Mouse (Mus musculus) ovary, postnatal 10 days (tissue): Measurements from ENCODE around the gene Slc4a1.

Experiments
- DNase-seq: peaks from one replicate; pipeline ENCODE4 v3.0.0; 2022; ENCODE audit warnings: low spot score

Gene Slc4a1

GRCm38 (mm10) chr11:102350981-102351523 lies 15.0 kb downstream of the Slc4a1 start:
- DNase-seq: no peak

- no peak for DNase-seq
Observed at GRCm38 (mm10) chr11:102350416-102350815, 15.6 kb downstream of the Slc4a1 start.

GRCm38 (mm10) chr11:102349189-102349954 lies 16.6 kb downstream of the Slc4a1 start:
- no peak for DNase-seq

- DNase-seq: no peak
Observed at GRCm38 (mm10) chr11:102348771-102349170, 17.2 kb downstream of the Slc4a1 start.

GRCm38 (mm10) chr11:102348101-102348585 lies 17.9 kb downstream of the Slc4a1 start:
- DNase-seq: no peak

- DNase-seq: no peak
Observed at GRCm38 (mm10) chr11:102347683-102348082, 18.3 kb downstream of the Slc4a1 start.

GRCm38 (mm10) chr11:102346926-102347325 lies 19.1 kb downstream of the Slc4a1 start:
- DNase-seq: no peak

- no peak for DNase-seq
Observed at GRCm38 (mm10) chr11:102344458-102344857, 21.5 kb downstream of the Slc4a1 start.

- DNase-seq: no peak
Observed at GRCm38 (mm10) chr11:102342742-102343141, 23.3 kb downstream of the Slc4a1 start.

GRCm38 (mm10) chr11:102341101-102341500 lies 24.9 kb downstream of the Slc4a1 start:
- DNase-seq: no peak

GRCm38 (mm10) chr11:102339624-102340023 lies 26.4 kb downstream of the Slc4a1 start:
- no peak for DNase-seq

- no peak for DNase-seq
Observed at GRCm38 (mm10) chr11:102339195-102339594, 26.8 kb downstream of the Slc4a1 start.

- DNase-seq: no peak
Observed at GRCm38 (mm10) chr11:102338561-102338960, 27.4 kb downstream of the Slc4a1 start.

GRCm38 (mm10) chr11:102337921-102338320 lies 28.1 kb downstream of the Slc4a1 start:
- no peak for DNase-seq

GRCm38 (mm10) chr11:102336191-102336590 lies 29.8 kb downstream of the Slc4a1 start:
- DNase-seq: no peak

- no peak for DNase-seq
Observed at GRCm38 (mm10) chr11:102334973-102335700, 30.9 kb downstream of the Slc4a1 start.

GRCm38 (mm10) chr11:102334010-102334409 lies 32.0 kb downstream of the Slc4a1 start:
- DNase-seq: no peak

- no peak for DNase-seq
Observed at GRCm38 (mm10) chr11:102333061-102333460, 32.9 kb downstream of the Slc4a1 start.

GRCm38 (mm10) chr11:102331806-102332205 lies 34.2 kb downstream of the Slc4a1 start:
- DNase-seq: no peak

GRCm38 (mm10) chr11:102330039-102330438 lies 36.0 kb downstream of the Slc4a1 start:
- DNase-seq: no peak

GRCm38 (mm10) chr11:102329518-102329917 lies 36.5 kb downstream of the Slc4a1 start:
- DNase-seq: no peak

- DNase-seq: no peak
Observed at GRCm38 (mm10) chr11:102327839-102328238, 38.2 kb downstream of the Slc4a1 start.

GRCm38 (mm10) chr11:102327250-102327649 lies 38.8 kb downstream of the Slc4a1 start:
- DNase-seq: no peak
